Mouse (Mus musculus): ENCODE data around the gene Ift43. TPM values are rescaled to one million over a fixed set of nuclear protein-coding genes. Genes with fewer than 3 reads are reported as not detected.

The Ift43 gene
- total RNA-seq, 2 experiments from 2014 or later, result 0.37 to 0.49 TPM

- no peak for ATAC-seq (ENCODE audit: poor library complexity, severe bottlenecking)
These were observed 4.2 kb upstream of the Ift43 start for GRCm38 (mm10) chr12:86078176-86078552.

DNA sequence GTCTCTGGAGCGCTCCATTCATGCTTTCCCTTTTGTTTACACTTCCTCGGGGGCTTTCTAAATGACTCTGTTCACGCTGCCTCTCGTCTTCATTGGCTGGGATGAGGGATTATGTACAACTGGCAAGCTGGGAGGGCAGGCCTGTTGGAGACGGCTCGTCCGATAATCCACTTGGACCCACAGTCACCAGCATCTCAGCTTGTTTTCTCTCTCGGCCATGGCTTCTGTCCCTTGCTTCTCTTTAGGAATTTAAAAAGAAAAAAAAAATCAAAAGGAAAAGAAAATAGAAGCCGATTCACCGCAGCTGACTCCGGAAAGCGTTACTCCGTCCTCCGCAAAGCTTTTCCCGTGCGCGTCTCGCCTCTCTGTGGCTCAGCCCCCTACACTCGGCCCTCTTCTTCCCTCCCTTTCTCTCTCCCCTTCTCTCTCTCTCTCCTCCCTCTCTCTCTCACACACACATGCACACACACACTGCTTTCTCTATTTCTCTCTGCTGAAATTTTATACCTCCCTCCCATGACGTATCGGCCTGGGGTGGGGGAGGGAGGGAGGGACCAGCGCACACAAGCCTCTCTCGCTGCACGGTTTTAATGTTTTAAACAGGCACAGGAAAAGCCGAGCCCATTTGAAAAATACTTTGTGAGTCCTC lies 3.7 kb upstream of the Ift43 start, which contains the start of gene Tgfb3:
Gene Tgfb3 (minus strand): TSS at position 489 of the 649 bp plus-strand sequence.
- ATAC-seq (ENCODE audit: poor library complexity, severe bottlenecking), result no peak

DNA sequence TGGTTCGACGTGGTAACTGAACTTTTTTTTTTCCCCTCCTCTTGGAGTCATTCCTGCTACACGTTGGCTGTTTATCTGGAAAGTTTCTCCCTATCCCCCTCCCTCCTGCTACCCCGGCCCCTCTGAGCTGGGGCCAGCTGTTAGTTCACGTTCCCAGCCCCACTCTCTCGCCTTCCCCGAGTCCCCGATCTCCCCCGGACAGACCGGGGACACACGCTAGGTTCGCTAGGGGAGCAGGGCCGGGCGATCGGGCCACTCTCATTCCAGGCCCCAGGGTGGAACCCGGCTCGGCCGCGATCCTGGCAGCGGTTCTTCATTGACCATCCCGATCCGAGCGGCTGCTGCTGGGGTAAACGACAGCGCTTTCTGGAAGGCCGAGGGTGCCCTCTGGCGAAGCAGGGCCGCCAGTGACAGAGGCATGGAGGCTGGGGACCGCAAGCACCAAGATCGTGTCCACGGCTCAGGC lies 3.1 kb upstream of the Ift43 start:
- peak; percentile 95 for ATAC-seq (ENCODE audit: poor library complexity, severe bottlenecking)

- ATAC-seq (ENCODE audit: poor library complexity, severe bottlenecking), result no peak
These were observed 3.5 kb downstream of the Ift43 start for GRCm38 (mm10) chr12:86085873-86086272.

- ATAC-seq (ENCODE audit: poor library complexity, severe bottlenecking), result no peak
These were observed 4.2 kb downstream of the Ift43 start for GRCm38 (mm10) chr12:86086550-86086949.

- ATAC-seq (ENCODE audit: poor library complexity, severe bottlenecking), result no peak
These were observed 5.7 kb downstream of the Ift43 start for GRCm38 (mm10) chr12:86088042-86088441.

DNA sequence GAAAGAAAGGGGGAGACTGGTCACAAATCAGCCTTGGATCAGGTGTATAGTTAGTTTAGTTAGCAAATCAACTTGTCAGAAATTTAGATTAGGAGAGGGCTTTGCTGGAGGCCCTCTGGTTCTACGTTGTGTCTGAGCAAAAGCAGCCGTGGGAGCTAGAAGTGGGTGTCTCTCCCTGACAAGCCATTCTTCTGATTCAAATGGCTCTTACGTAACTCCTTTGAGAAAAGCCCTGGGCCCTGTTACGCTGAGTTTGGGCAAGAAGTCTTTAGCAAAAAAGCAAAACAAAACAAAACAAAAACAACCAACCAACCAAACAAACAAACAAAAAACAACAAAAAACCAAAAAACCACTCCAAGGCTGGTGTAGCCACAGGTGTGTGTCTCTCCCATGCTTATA lies 8.4 kb downstream of the Ift43 start:
- no peak for ATAC-seq (ENCODE audit: poor library complexity, severe bottlenecking)

DNA sequence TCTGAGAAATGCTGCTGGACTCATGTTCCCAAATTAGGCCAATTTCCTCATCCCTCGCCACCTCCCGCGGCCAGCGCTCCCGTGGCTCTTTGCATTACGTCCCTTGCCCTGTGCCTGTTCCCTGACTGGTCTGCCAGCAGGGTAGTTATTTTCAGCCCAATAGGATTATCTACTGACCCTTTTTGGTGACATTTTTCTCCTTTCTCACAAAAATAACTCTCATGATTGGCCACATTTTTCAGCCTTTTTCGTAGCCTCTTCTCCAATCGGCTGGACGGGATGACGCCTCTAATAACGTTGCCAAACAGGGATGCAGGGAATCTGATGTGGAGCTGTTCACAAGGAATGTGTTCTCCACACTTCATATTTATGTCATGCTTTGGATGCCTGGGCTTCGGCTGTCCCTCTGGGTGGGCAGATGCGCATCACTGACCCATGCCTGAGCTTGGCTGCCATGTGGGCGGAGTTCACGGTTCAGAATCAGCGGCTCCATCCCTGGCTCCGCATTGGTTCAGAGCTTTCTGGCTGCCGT lies 9.3 kb downstream of the Ift43 start:
- no peak for ATAC-seq (ENCODE audit: poor library complexity, severe bottlenecking)

DNA sequence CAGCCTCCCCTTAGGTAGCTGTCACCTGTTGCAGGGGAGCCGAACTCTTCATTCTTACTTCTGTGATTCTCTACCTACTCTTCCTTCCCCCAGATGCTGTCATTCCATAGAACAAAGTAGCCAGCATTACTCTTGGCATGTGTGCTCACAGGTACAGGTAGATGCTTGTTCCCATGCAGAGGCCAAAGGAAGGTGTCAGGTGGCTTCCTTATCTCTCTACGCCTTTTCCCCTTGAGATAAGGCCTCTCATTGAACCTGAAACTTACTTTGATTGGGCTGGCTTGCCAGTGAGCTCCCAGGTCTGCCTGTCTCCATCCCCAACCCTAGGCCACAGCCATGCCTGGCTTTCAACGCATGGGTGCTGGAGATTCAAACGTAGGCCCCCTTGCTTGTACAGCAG lies 11.7 kb downstream of the Ift43 start:
- ATAC-seq (ENCODE audit: poor library complexity, severe bottlenecking), result no peak

DNA sequence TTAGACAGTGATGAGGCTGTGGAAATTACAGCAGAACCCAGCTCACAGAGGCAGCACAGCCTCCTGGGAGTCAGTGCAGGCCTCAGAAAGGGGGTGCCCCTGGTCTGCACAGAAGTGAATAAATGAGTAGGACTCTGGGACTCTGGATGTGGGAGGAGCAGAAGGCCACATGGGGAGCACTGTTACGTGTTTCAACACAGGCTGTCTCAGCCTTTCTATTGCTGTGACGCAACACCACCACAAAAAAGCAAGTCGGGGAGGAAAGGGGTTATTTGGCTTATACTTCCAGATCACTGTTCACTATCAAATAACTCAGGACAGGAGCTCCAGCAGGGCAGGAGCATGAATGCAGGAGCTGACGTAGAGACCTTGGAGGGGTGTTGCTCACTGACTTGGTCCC lies 13.5 kb downstream of the Ift43 start:
- no peak for ATAC-seq (ENCODE audit: poor library complexity, severe bottlenecking)

DNA sequence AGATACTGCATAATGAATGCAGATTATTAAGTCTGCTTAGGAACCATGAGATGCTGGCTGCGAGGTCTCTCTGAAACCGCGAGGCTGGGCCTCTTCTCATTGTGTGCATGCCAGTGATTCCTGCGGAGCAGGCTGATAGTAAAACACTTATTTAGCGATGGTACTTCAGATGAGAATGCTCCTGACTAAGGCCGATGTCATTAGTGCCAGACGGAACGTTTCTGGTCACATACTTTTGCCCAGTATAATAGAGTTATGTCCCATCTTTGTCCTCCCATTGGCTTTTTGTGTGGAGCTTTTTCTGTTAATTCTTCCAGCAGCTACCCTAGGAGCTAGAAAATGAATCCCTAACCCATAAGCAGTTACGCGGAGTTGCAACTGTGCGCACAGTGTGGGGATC lies 15.4 kb downstream of the Ift43 start:
- no peak for ATAC-seq (ENCODE audit: poor library complexity, severe bottlenecking)

DNA sequence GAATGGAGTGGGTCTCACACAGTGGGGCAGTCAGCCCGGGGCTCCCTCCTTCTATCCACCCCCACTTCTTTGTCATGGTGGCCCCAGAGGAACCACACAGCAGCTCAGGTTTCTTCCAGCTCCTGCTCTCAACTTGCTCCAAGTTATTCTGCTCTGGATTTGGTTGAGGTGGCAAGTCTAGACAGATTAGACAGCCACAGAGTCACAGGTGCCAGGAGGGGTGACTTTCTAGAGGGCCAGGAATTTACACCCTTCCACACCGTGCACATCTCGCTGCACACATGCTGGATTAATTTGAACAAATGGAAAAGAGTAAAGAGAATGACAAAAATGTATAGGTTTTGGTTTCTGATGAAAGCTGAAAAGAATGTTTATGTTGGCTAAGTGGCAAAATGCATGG lies 18.4 kb downstream of the Ift43 start:
- no peak for ATAC-seq (ENCODE audit: poor library complexity, severe bottlenecking)

DNA sequence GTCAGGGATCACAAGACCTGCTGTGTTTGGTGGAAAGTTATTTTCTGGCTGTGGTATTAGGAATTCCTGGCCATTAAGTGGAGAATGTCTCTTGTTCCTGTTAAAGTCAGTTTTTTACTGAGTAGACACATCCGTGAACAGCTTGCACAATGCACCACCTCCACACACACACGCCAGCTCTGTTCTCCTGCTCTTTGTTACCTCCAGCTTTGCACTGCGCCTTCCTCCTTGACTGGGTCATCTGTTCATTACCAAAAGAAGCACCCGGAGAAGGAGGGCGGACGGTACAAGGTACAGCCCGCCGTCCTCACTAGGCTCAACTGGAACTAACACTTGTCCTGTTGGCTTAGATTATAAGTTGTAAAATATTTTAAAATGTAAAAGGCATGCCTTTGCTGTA lies 20.3 kb downstream of the Ift43 start:
- ATAC-seq (ENCODE audit: poor library complexity, severe bottlenecking), result no peak

GRCm38 (mm10) chr12:86103391-86103790 lies 21.1 kb downstream of the Ift43 start:
- no peak for ATAC-seq (ENCODE audit: poor library complexity, severe bottlenecking)

GRCm38 (mm10) chr12:86103852-86104251 lies 21.5 kb downstream of the Ift43 start:
- ATAC-seq (ENCODE audit: poor library complexity, severe bottlenecking), result no peak

GRCm38 (mm10) chr12:86104297-86104696 lies 22.0 kb downstream of the Ift43 start:
- no peak for ATAC-seq (ENCODE audit: poor library complexity, severe bottlenecking)

GRCm38 (mm10) chr12:86105546-86105945 lies 23.2 kb downstream of the Ift43 start:
- ATAC-seq (ENCODE audit: poor library complexity, severe bottlenecking), result no peak

- no peak for ATAC-seq (ENCODE audit: poor library complexity, severe bottlenecking)
These were observed 23.7 kb downstream of the Ift43 start for GRCm38 (mm10) chr12:86106086-86106485.

DNA sequence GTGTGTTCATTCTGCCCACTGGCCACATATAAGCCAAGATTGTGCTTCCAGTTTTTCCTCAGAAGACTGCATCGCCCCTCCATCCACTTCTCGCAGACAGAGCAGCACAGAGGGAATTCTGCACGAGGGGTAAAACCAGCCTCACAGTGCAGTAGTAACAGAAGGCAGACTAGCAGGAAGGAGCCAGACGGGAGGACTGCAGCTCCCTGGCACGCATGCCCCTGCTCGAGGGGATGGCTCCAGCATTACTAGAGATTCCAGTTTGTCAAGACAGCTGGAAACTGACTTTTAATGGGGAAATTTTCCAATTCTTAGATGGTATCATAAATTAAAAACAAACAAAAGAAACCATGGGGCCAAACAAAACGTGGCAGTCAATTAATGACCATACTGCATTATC lies 25.3 kb downstream of the Ift43 start:
- ATAC-seq (ENCODE audit: poor library complexity, severe bottlenecking), result no peak

GRCm38 (mm10) chr12:86109531-86109930 lies 27.2 kb downstream of the Ift43 start:
- ATAC-seq (ENCODE audit: poor library complexity, severe bottlenecking), result no peak

- ATAC-seq (ENCODE audit: poor library complexity, severe bottlenecking), result no peak
These were observed 28.3 kb downstream of the Ift43 start for GRCm38 (mm10) chr12:86110637-86111036.

- no peak for ATAC-seq (ENCODE audit: poor library complexity, severe bottlenecking)
These were observed 34.0 kb downstream of the Ift43 start for GRCm38 (mm10) chr12:86116295-86116835.

DNA sequence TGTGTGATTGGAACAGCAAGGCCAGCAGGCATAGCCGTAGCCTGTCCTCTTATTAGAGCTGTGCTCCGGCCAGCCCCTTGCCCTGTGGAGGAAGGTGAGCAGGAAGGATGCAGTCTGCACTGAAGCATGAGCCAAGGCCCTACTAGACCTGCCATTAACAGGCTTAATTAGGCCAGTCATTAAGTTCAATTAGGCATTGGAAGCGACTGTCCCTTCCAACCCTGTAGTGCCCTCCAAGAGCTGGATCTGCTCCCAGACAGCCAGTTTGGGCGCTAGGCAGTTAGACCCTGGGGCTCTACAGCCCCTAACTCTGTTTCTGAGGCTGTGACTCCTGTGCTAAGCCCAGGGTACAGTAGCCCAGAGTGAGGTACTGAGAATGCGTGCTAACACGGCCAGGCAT lies 41.7 kb downstream of the Ift43 start:
- ATAC-seq (ENCODE audit: poor library complexity, severe bottlenecking), result no peak

All from megakaryocyte, adult 5-6 weeks (primary cell).